Mouse (Mus musculus) hindbrain, embryonic 12.5 days (tissue): ENCODE data around the gene Ikzf3. TPM values are rescaled to one million over a fixed set of nuclear protein-coding genes. Genes with fewer than 3 reads are reported as not detected.

ENCODE experiments used
- ATAC-seq: fragments of 200-750 bp; cut with Nextera tagmentation; 2 replicates; pipeline ENCODE4 v1.8.0; 2017; ENCODE audit warnings: moderate TSS enrichment; ENCODE audit not compliant: low FRiP score
- H3K27ac ChIP-seq: fragments of 300-500 bp; sonication (generic); 2 replicates; pipeline ENCODE4 v1.5.1; 2016; ENCODE audit warnings: mild to moderate bottlenecking
- H3K27me3 ChIP-seq: fragments of 300-500 bp; sonication (generic); 2 replicates; pipeline ENCODE4 v1.6.1; 2016; ENCODE audit warnings: mild to moderate bottlenecking
- H3K36me3 ChIP-seq: fragments of 300-500 bp; sonication (generic); 2 replicates; pipeline ENCODE4 v1.6.1; 2016; ENCODE audit warnings: mild to moderate bottlenecking
- H3K4me1 ChIP-seq: fragments of 300-500 bp; sonication (generic); 2 replicates; pipeline ENCODE4 v1.6.1; 2016
- H3K4me2 ChIP-seq: fragments of 300-500 bp; sonication (generic); replicated peaks from 2 replicates; pipeline ENCODE4 v1.6.1; 2016; ENCODE audit warnings: mild to moderate bottlenecking
- H3K4me3 ChIP-seq: fragments of 300-500 bp; sonication (generic); 2 replicates; pipeline ENCODE4 v1.5.1; 2016; ENCODE audit warnings: mild to moderate bottlenecking
- H3K9ac ChIP-seq: fragments of 300-500 bp; sonication (generic); 2 replicates; pipeline ENCODE4 v1.6.1; 2016; ENCODE audit warnings: mild to moderate bottlenecking, moderate library complexity
- H3K9me3 ChIP-seq: fragments of 300-500 bp; sonication (generic); replicated peaks from 2 replicates; pipeline ENCODE4 v1.6.1; 2016; ENCODE audit warnings: mild to moderate bottlenecking
- WGBS: fragments of 180-500 bp; shearing (Covaris S2); methylation state at CpG from one replicate; pipeline ENCODE4 v1.1.7; 2016; 5-methylcytosine and 5-hydroxymethylcytosine counted together
- polyA plus RNA-seq: library from polyadenylated mRNA; unstranded; fragments of >200 nt; fragmentation: Nextera tagmentation; extraction: Ambion mirVana; gene quantifications from 2 replicates; pipeline ENCODE4 v1.2.1, GENCODE M21; 2016

Gene Ikzf3
- polyA plus RNA-seq, 1 experiment from 2014 or later = not detected

DNA sequence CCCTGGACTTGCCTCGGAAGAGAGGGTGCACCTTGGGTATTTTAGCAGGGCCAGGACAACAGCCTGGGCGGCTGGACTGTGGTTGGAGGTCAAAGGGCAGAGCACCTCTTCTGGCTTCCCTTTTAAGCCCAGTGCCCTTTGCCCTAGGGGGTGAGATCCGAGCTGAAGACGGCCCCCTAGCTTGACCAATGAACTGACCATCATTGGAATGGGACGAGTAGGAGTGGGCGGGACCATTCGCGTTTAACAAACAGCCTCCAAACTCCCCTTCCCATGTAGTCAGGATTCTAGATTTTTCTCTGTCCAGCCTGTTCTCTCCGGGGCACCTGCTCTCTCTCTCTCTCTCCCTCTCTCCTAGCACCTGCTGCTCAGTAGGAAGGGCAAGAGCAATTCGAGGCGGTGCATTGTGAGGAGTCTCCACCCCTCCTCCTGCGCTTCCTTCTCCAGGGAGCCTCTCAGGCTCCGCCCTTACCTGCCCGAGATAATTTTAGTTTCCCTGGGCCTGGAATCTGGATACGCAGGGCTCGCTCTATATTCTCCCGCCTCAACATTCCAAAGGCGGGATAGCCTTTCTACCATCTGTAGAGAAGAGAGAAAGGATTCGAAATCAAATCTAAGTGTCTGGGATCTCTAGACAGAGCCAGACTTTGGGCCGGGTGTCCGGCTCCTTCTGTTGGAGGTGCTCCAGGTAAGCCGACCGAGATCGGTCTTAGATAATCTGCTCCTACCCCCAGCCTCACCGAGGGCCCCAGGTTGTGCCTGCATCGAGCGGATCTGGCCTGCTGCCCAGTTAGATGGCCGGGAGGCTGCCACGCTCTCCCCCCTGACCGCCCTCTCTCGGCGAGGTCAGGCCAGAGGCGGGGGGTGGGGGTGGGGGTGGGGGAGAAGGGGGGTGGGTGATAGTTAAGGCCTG, 99.0 kb downstream of the Ikzf3 start:
- peaks cover 46% of the 10 kb centered on the region for H3K27me3 ChIP-seq
- peak overlapping the region; percentile 32 for H3K4me2 ChIP-seq
- peak overlapping the region; percentile 17 for H3K4me3 ChIP-seq
- WGBS = 4% methylated on average over 30 of the region's 33 CpGs
- H3K36me3 ChIP-seq = no peaks in the 10 kb centered on the region
- H3K27ac ChIP-seq = no peak overlapping the region
- H3K9me3 ChIP-seq = no peaks in the 10 kb centered on the region
- no peak for ATAC-seq
- 0 out of 2 replicates have a peak overlapping the region, but pooled peaks have one; percentile 8 for H3K9ac ChIP-seq
- H3K4me1 ChIP-seq = peaks cover 14% of the 10 kb centered on the region

- Histone ChIP-seq H3K27ac (no peak within 1 kb of the TSS), H3K9ac (0 out of 2 replicates have a peak within 1 kb of the TSS, but pooled peaks have one; percentile 8), H3K27me3 (peaks cover 46% of the 10 kb centered on the region), H3K9me3 (no peaks in the 10 kb centered on the region), H3K36me3 (no peaks in the 10 kb centered on the region), H3K4me3 (peak within 1 kb of the TSS; percentile 17), H3K4me2 (peak within 1 kb of the TSS; percentile 32), H3K4me1 (peaks cover 14% of the 10 kb centered on the region)
- ATAC-seq = no peak
- 9% methylated on average over 5 of the region's 5 CpGs for WGBS
Measured at GRCm38 (mm10) chr11:98446213-98446561, 99.6 kb downstream of the Ikzf3 start, which contains the start of gene Grb7. Gene Grb7 (plus strand): TSS chr11:98446394.

GRCm38 (mm10) chr11:98445679-98446078, 100.2 kb downstream of the Ikzf3 start:
- WGBS = 53% methylated on average over 4 of the region's 4 CpGs
- H3K27me3 ChIP-seq = peaks cover 46% of the 10 kb centered on the region
- H3K36me3 ChIP-seq = no peaks in the 10 kb centered on the region
- H3K4me2 ChIP-seq = no peak overlapping the region
- no peak for ATAC-seq
- no peaks in the 10 kb centered on the region for H3K9me3 ChIP-seq
- H3K9ac ChIP-seq = no peak overlapping the region
- peaks cover 14% of the 10 kb centered on the region for H3K4me1 ChIP-seq
- no peak overlapping the region for H3K27ac ChIP-seq
- H3K4me3 ChIP-seq = no peak overlapping the region

GRCm38 (mm10) chr11:98445238-98445637, 100.6 kb downstream of the Ikzf3 start:
- Histone ChIP-seq H3K4me2 (no peak overlapping the region), H3K36me3 (no peaks in the 10 kb centered on the region)
- WGBS = 41% methylated on average over 1 of the region's 1 CpGs

DNA sequence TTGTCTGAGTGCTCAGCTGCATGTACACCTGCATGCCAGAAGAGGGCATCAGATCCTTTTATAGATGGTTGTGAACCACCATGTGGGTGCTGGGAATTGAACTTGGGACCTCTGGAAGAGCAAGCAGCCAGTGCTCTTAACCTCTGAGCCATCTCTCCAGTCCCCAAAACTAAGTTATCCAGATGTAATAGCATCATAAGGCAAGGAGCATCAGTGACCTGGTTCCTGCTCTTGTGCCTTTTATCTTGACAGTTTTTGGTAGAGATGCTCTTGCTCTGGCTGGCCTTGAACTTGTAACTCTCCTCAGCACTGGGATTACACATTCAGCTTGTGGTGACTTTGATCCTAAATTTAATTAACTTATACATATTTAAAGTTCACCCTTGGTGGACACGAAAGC, 102.1 kb downstream of the Ikzf3 start:
- no peak overlapping the region for H3K4me3 ChIP-seq
- peaks cover 38% of the 10 kb centered on the region for H3K27me3 ChIP-seq
- peaks cover 14% of the 10 kb centered on the region for H3K4me1 ChIP-seq
- no peaks in the 10 kb centered on the region for H3K9me3 ChIP-seq
- no peaks in the 10 kb centered on the region for H3K36me3 ChIP-seq
- no peak overlapping the region for H3K4me2 ChIP-seq
- no peak overlapping the region for H3K27ac ChIP-seq
- no peak for ATAC-seq
- WGBS = 100% methylated on average over 1 of the region's 1 CpGs
- H3K9ac ChIP-seq = no peak overlapping the region

More at GRCm38 (mm10) chr11:98445238-98445637, 100.6 kb downstream of the Ikzf3 start:
- no peak overlapping the region for H3K27ac ChIP-seq
- ATAC-seq = no peak
- H3K4me3 ChIP-seq = no peak overlapping the region
- no peaks in the 10 kb centered on the region for H3K9me3 ChIP-seq
- peaks cover 14% of the 10 kb centered on the region for H3K4me1 ChIP-seq
- peaks cover 46% of the 10 kb centered on the region for H3K27me3 ChIP-seq
- no peak overlapping the region for H3K9ac ChIP-seq

DNA sequence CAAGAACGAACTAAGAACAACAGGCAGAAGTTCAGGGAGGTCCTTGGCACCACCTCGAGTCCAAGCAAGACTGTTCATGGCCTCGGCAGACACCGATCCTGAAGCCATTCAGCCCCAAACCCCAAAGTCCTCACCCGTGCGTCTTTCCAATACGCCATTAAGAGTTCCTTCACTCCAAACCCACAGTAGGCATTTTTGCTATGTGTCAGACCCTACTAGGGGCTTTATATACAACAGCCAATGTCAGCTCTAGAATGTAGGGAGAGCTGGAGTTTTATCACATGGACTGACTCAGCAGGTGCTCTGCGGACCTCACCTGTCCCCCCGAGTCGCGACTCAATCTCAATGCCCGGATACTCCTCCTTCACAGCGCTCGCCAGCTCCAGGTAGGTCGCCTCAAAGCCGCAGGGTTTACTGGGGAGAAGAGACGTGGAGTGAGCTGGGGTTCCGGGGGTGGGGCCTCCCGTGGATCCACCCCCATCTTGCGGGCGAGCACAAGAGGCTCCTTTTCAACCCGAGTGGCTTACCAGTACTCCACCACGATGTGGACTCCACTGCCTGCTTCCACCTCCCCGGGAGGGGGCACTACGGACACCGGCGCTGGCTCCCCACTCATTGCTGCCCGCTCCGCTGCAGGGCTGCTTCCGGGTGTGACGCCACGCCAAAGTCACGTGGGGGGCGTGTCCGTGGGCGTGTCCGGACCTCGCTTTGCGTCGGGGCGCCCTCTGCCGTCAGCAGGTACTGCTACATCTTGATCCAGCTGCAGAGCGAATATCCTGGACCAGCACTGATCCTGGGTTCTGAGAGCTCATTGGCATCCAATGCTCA, 107.3 kb downstream of the Ikzf3 start, which contains the start of gene Mien1:
TSS of gene Mien1 (minus strand) at position 661 of the 828 bp plus-strand sequence.
- Histone ChIP-seq H3K4me1 (peaks cover 8% of the 10 kb centered on the region), H3K4me3 (peak within 1 kb of the TSS; percentile 81), H3K9ac (peak within 1 kb of the TSS; percentile 67), H3K4me2 (peak within 1 kb of the TSS; percentile 83), H3K27me3 (no peaks in the 10 kb centered on the region), H3K36me3 (peaks cover 32% of the 10 kb centered on the region), H3K27ac (peak within 1 kb of the TSS; percentile 72), H3K9me3 (no peaks in the 10 kb centered on the region)
- 4% methylated on average over 43 of the region's 43 CpGs for WGBS
- ATAC-seq = peak; percentile 89

- WGBS = 89% methylated on average over 6 of the region's 6 CpGs
- Histone ChIP-seq H3K9ac (no peak overlapping the region), H3K36me3 (peaks cover 40% of the 10 kb centered on the region), H3K27me3 (no peaks in the 10 kb centered on the region), H3K4me3 (no peak overlapping the region), H3K9me3 (no peaks in the 10 kb centered on the region), H3K4me2 (no peak overlapping the region), H3K27ac (no peak overlapping the region), H3K4me1 (peaks cover 8% of the 10 kb centered on the region)
- no peak for ATAC-seq
Measured at GRCm38 (mm10) chr11:98437441-98437840, 108.4 kb downstream of the Ikzf3 start.

DNA sequence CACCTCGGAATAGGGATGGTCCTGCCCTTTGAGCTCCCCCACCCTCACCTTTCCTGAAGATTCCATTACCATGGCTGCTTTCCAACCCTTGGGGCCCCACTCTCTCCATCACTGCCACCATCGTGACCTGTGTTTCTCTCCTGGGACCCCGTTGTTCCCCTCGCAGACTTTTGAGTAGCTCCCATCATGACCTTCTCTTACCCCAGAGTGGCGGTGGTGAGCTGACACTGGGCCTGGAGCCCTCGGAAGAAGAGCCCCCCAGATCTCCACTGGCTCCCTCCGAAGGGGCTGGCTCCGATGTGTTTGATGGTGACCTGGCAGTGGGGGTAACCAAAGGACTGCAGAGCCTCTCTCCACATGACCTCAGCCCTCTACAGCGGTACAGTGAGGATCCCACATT, 110.1 kb downstream of the Ikzf3 start:
- Histone ChIP-seq H3K4me3 (no peak overlapping the region), H3K27me3 (no peaks in the 10 kb centered on the region), H3K36me3 (peaks cover 40% of the 10 kb centered on the region), H3K27ac (no peak overlapping the region), H3K4me2 (no peak overlapping the region), H3K4me1 (peaks cover 8% of the 10 kb centered on the region), H3K9me3 (no peaks in the 10 kb centered on the region), H3K9ac (no peak overlapping the region)
- WGBS = 92% methylated on average over 9 of the region's 9 CpGs
- ATAC-seq = no peak

DNA sequence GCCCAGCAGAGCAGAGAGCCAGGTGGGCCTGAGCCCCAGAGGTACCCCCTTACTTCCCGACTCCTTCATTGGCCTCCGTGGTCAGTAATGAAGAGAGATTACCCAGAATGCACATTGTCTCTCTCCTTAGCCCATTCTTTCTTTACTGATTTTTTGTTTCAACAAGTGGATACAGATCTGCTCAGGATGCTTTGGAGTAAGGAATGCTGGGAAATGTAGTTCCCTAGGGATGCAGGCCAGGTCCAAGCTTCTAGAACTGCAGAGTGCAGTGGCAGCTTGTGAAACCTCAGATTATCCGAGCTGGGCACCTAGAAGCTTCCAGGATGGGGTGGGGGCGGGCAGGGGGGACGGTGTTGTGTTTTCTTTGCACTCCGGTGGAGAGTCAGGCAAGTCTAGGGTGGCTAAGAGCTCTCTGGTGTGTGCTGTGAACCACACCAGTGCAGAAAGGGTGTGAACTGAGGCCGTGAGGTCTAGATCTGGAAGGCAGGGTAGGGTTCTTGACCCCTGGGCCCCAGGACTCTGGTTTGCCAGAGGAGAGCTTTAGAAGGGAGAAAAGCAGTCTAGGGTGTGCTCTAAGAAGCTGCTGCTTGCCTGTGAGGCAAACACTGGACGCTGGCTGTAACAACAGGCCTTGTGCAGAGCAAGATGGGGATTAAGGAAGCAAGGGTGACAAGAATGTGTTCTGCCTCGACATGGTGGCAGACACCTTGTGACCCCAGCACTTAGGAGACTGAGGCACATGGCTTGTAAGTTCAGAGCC, 113.9 kb downstream of the Ikzf3 start:
- 84% methylated on average over 9 of the region's 9 CpGs for WGBS

GRCm38 (mm10) chr11:98428436-98428835, 117.4 kb downstream of the Ikzf3 start:
- ATAC-seq = no peak
- Histone ChIP-seq H3K9ac (no peak overlapping the region), H3K36me3 (peaks cover 11% of the 10 kb centered on the region), H3K9me3 (no peaks in the 10 kb centered on the region), H3K4me1 (no peaks in the 10 kb centered on the region), H3K4me3 (no peak overlapping the region), H3K27me3 (no peaks in the 10 kb centered on the region), H3K27ac (no peak overlapping the region), H3K4me2 (no peak overlapping the region)
- WGBS = 90% methylated on average over 5 of the region's 5 CpGs

More for the DNA sequence above, 113.9 kb downstream of the Ikzf3 start:
- Histone ChIP-seq H3K4me1 (no peaks in the 10 kb centered on the region), H3K36me3 (peaks cover 37% of the 10 kb centered on the region), H3K9ac (no peak overlapping the region), H3K9me3 (no peaks in the 10 kb centered on the region), H3K4me2 (no peak overlapping the region), H3K27ac (no peak overlapping the region), H3K27me3 (no peaks in the 10 kb centered on the region), H3K4me3 (no peak overlapping the region)
- ATAC-seq = no peak

- Histone ChIP-seq H3K9me3 (no peaks in the 10 kb centered on the region), H3K36me3 (peaks cover 13% of the 10 kb centered on the region; the same call in 1 of the 2 replicates), H3K27ac (no peak overlapping the region), H3K9ac (no peak overlapping the region), H3K4me1 (no peaks in the 10 kb centered on the region), H3K27me3 (no peaks in the 10 kb centered on the region), H3K4me3 (no peak overlapping the region), H3K4me2 (no peak overlapping the region)
- 93% methylated on average over 7 of the region's 7 CpGs for WGBS
- ATAC-seq = no peak
Measured at GRCm38 (mm10) chr11:98426592-98426991, 119.2 kb downstream of the Ikzf3 start.
